Mouse (Mus musculus) megakaryocyte, embryonic 14.5 days (primary cell): Measurements from ENCODE around the gene Tbc1d8. TPM values are rescaled to one million over a fixed set of nuclear protein-coding genes. Genes with fewer than 3 reads are reported as not detected.

Experiments used
- H3K27me3 ChIP-seq: replicated peaks from 2 replicates; pipeline ENCODE3; 2012; ENCODE audit warnings: inconsistent platforms
- H3K36me3 ChIP-seq: replicated peaks from 2 replicates; pipeline ENCODE3; 2012; ENCODE audit warnings: low read length, inconsistent platforms, mixed read lengths
- H3K4me1 ChIP-seq: 2 replicates; pipeline ENCODE4 v1.6.1; 2012; ENCODE audit warnings: inconsistent platforms
- H3K4me3 ChIP-seq: replicated peaks from 2 replicates; pipeline ENCODE3; 2012; ENCODE audit warnings: moderate library complexity, mild to moderate bottlenecking, inconsistent platforms
- H3K9me3 ChIP-seq: 2 replicates; pipeline ENCODE4 v1.6.1; 2012; ENCODE audit warnings: inconsistent platforms
- FLI1 ChIP-seq: IDR thresholded peaks from 2 replicates; pipeline ENCODE4 v1.6.1; 2012; ENCODE audit warnings: low read length, inconsistent platforms, mixed read lengths
- GATA1 ChIP-seq: IDR thresholded peaks from 3 replicates; pipeline ENCODE4 v1.6.1; 2012; ENCODE audit warnings: mixed read lengths, low read length, inconsistent platforms, borderline replicate concordance
- polyA plus RNA-seq: library from polyadenylated mRNA; stranded (reverse); fragments of >175 nt; gene quantifications from 2 replicates; pipeline ENCODE4 v1.2.3, GENCODE M21; 2012; ENCODE audit warnings: low replicate concordance; ENCODE audit not compliant: insufficient read depth

Tbc1d8 gene
- polyA plus RNA-seq, 1 experiment: 6.4 TPM

DNA sequence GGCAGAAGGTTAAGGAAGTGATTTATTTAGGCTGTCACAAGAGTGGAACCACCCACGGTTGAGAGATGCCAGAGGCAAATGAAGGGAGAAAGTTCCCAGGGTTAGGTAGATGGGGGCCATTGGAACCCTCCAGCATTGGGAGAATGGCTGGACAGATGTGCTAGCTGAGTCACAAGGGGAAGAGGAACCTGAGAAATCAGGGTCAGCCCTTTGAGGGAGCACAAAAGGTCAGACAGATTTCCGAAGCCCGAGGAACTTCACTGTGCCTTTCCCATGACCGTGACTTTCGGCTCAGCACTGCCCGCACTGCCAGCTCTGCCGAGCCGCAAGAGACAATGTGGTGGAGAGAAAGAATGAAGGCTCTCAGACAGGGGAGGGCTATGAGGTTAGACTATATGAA, 33.2 kb upstream of the Tbc1d8 start:
- H3K9me3 ChIP-seq: no peaks in the 10 kb centered on the region
- no peaks in the 10 kb centered on the region for H3K36me3 ChIP-seq
- peaks cover 40% of the 10 kb centered on the region for H3K27me3 ChIP-seq
- TF ChIP-seq GATA1 (no peak), FLI1 (no peak)
- peaks cover 10% of the 10 kb centered on the region; the same call in 1 of the 2 replicates for H3K4me1 ChIP-seq
- no peak overlapping the region for H3K4me3 ChIP-seq

DNA sequence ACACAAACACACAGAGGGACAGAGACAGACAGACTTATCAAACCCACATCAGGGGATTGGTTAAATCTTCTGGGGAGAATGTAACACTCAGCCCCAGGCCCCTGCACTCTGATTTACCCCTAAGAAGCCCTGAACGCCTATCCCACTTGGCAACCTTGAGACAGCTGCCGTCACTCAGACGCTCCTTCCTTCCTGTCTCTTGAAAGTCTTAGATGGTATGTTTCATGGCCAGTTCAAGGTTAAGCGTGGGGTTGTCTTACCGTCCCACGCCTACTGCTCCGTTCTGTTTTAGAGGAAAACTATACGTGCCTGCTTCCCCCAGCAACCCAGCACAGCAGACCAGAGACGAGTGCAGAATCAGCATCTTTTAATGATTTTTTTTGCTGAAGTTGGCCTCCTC, 27.0 kb upstream of the Tbc1d8 start:
- H3K27me3 ChIP-seq: peaks cover 42% of the 10 kb centered on the region
- H3K4me3 ChIP-seq: no peak overlapping the region
- H3K36me3 ChIP-seq: no peaks in the 10 kb centered on the region
- peaks cover 11% of the 10 kb centered on the region for H3K4me1 ChIP-seq
- H3K9me3 ChIP-seq: peaks cover 18% of the 10 kb centered on the region
- no peak for TF ChIP-seq GATA1
- no peak for TF ChIP-seq FLI1

DNA sequence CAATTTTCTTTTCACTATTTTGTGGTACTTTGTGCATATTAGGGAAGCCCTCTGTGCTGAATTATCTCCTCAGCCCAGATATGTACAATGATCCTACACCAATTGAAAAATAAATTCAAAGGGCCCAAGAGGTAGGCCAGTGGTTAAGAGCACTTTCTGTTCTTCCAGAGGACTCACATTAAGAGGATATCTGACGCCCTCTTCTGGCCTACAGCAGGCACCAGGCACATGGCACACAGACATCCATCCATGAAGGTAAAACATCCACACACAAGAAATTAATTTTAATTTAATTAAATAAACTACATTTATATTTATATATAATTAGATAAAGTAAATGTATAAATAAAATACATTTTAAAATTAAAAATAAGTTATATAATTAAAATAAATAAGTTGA, 25.7 kb upstream of the Tbc1d8 start:
- Histone ChIP-seq H3K4me3 (no peak overlapping the region), H3K4me1 (peaks cover 12% of the 10 kb centered on the region), H3K9me3 (peaks cover 23% of the 10 kb centered on the region), H3K36me3 (no peaks in the 10 kb centered on the region), H3K27me3 (peaks cover 43% of the 10 kb centered on the region)
- TF ChIP-seq GATA1: no peak
- no peak for TF ChIP-seq FLI1

GRCm38 (mm10) chr1:39502817-39503633, 24.5 kb upstream of the Tbc1d8 start:
- no peaks in the 10 kb centered on the region for H3K36me3 ChIP-seq
- H3K4me3 ChIP-seq: peak overlapping the region; percentile 44
- TF ChIP-seq FLI1 (no peak), GATA1 (no peak)
- H3K4me1 ChIP-seq: peaks cover 13% of the 10 kb centered on the region
- H3K9me3 ChIP-seq: peaks cover 23% of the 10 kb centered on the region
- H3K27me3 ChIP-seq: peaks cover 41% of the 10 kb centered on the region

GRCm38 (mm10) chr1:39499485-39499941, 21.0 kb upstream of the Tbc1d8 start:
- peak overlapping the region; percentile 88 for H3K4me3 ChIP-seq

GRCm38 (mm10) chr1:39497748-39498147, 19.2 kb upstream of the Tbc1d8 start:
- Histone ChIP-seq H3K27me3 (peaks cover 19% of the 10 kb centered on the region), H3K9me3 (peaks cover 38% of the 10 kb centered on the region), H3K36me3 (no peaks in the 10 kb centered on the region), H3K4me1 (peaks cover 12% of the 10 kb centered on the region), H3K4me3 (no peak overlapping the region)
- TF ChIP-seq GATA1: no peak
- no peak for TF ChIP-seq FLI1

More at GRCm38 (mm10) chr1:39499485-39499941, 21.0 kb upstream of the Tbc1d8 start:
- no peak for TF ChIP-seq FLI1
- Histone ChIP-seq H3K27me3 (peaks cover 25% of the 10 kb centered on the region), H3K9me3 (peaks cover 38% of the 10 kb centered on the region), H3K36me3 (no peaks in the 10 kb centered on the region), H3K4me1 (peaks cover 13% of the 10 kb centered on the region)

GRCm38 (mm10) chr1:39496995-39497394, 18.4 kb upstream of the Tbc1d8 start:
- Histone ChIP-seq H3K4me3 (no peak overlapping the region), H3K9me3 (peaks cover 32% of the 10 kb centered on the region), H3K4me1 (peaks cover 19% of the 10 kb centered on the region), H3K36me3 (no peaks in the 10 kb centered on the region), H3K27me3 (peaks cover 16% of the 10 kb centered on the region)
- no peak for TF ChIP-seq FLI1
- TF ChIP-seq GATA1: no peak

GRCm38 (mm10) chr1:39493664-39494063, 15.1 kb upstream of the Tbc1d8 start:
- no peak overlapping the region for H3K4me3 ChIP-seq
- peaks cover 18% of the 10 kb centered on the region for H3K4me1 ChIP-seq
- no peak for TF ChIP-seq GATA1
- TF ChIP-seq FLI1: no peak

GRCm38 (mm10) chr1:39493165-39493564, 14.6 kb upstream of the Tbc1d8 start:
- peaks cover 15% of the 10 kb centered on the region for H3K9me3 ChIP-seq
- TF ChIP-seq FLI1 (no peak), GATA1 (no peak)

More at GRCm38 (mm10) chr1:39493664-39494063, 15.1 kb upstream of the Tbc1d8 start:
- Histone ChIP-seq H3K27me3 (peaks cover 1% of the 10 kb centered on the region), H3K36me3 (no peaks in the 10 kb centered on the region), H3K9me3 (peaks cover 15% of the 10 kb centered on the region)

GRCm38 (mm10) chr1:39487370-39487769, 8.8 kb upstream of the Tbc1d8 start:
- peak overlapping the region; percentile 43 for H3K4me3 ChIP-seq
- TF ChIP-seq FLI1 (peak; percentile 73), GATA1 (peak; percentile 61; the same call in 1 of the 3 replicates)
- peaks cover 48% of the 10 kb centered on the region for H3K4me1 ChIP-seq
- no peaks in the 10 kb centered on the region for H3K9me3 ChIP-seq
- no peaks in the 10 kb centered on the region for H3K36me3 ChIP-seq
- H3K27me3 ChIP-seq: peaks cover 7% of the 10 kb centered on the region

More at GRCm38 (mm10) chr1:39493165-39493564, 14.6 kb upstream of the Tbc1d8 start:
- Histone ChIP-seq H3K4me1 (peaks cover 20% of the 10 kb centered on the region), H3K27me3 (peaks cover 1% of the 10 kb centered on the region), H3K36me3 (no peaks in the 10 kb centered on the region), H3K4me3 (peak overlapping the region; percentile 23)
